Mouse (Mus musculus) thymus, postnatal 4 days (tissue): ENCODE results near the gene Jade2.
A peak's percentile ranks its signal among the peaks of the same experiment; 100 is the strongest.
"Not testable (repeated sequence)": the region's sequence is repeated elsewhere in the genome, so short reads cannot be mapped to it uniquely, and the experiment has no call there.

Experiments
- DNase-seq: peaks from one replicate; pipeline ENCODE4 v3.0.0; 2021

Jade2 gene

DNA sequence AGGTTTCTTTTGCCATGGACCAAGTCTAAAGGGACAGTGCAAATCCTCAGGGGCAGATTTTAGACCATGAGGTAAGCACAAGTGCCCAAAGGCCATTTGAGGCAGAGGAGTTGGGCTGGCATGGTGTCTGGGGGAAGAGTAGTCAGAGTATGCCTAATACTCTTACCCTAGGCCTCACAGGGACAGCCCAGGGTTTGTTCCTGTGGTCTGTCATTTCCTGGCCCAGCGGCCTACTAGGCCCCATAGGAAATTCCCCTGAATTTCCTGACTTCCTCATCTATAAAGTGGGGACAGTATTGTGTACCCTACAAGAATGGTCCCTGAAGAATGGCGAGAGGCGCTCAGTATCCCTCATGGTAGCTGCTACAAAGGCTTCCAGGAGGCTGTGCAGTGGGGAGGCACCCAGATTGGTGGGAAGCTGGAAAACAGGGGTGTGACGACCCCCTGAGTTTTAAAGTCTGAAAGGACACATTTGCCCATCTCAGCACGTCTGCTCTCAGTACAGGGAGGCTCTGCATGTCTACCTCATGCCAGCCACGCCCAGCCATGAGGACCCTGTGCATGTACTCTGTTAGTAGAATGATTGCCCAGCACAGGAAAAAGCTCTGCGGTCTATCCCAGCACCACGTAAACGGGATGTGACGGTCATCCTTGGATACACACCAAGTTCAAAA, 23.9 kb downstream of the Jade2 start:
- DNase-seq = no peak

GRCm38 (mm10) chr11:51832992-51833391, 24.5 kb downstream of the Jade2 start:
- DNase-seq = no peak

DNA sequence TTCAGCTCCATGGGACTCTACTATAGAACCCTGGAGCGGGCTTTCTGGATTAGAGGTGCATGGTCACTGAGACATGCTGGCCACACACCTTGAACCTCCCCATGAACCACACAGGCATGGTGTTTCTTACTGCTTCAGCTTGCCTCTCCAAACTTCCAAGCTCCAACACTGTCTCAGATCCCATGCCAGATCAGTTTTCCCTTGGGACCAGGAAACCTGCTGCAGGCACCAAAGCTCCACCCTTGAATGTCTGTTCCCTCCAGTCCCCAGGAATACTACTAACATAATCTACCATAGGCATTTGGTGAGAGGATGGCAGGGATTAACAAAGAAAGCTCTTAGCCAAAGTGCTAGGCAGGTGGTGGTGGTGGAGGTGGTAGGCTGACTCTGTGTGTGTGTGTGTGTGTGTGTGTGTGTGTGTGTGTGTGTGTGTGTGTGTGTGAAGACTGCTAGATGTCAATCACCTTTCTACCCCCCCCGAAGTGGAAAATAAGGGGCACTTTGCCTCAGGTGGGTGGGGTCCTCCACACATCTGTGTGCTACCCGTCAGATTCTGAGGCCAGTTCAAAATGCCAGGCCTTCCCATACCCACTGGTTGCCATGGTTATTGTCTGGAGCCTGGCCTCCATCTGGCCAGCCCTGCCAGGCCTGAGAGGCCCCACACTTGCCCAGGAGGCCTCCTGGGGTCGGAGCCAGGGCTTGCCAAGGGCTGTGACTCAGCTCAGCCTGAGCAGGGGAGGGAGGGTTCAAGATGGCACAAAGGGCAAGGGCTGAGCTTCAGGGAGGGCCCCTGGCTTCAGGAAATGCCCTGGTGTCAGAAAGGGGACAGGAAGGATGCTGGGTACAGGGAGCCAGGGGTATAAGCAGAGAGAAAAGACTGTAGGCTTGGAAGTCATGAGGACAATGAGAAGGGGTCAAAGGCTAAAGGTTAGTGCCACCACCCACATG, 25.2 kb downstream of the Jade2 start:
- no peak for DNase-seq

DNA sequence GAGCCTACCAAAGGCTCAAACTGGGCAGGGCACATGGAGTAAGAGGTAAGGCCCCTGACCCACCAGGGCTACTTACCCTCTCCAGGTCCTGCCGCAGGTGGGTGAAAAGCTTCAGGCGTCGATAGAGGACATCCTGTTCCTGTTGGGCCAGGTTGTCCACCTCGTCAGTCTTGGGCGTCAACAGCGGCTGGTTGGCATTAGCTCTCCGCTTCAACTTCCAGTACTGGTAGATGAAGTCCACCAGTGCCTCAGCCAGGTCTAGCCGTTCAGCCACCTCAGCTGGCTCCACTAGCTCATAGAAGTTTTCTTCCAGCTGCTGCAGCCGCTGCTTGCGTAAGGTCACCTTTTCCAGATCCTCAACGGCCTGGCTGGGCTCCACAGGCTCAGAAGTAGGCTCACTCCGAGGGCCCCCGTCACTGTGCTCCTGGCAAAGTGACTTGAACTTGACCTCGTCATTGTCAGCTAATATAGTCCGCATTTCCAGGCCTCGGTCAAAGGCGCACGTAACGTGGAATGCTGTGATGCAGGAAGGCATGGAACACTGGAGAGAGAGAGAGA, 32.5 kb downstream of the Jade2 start:
- DNase-seq = no peak

DNA sequence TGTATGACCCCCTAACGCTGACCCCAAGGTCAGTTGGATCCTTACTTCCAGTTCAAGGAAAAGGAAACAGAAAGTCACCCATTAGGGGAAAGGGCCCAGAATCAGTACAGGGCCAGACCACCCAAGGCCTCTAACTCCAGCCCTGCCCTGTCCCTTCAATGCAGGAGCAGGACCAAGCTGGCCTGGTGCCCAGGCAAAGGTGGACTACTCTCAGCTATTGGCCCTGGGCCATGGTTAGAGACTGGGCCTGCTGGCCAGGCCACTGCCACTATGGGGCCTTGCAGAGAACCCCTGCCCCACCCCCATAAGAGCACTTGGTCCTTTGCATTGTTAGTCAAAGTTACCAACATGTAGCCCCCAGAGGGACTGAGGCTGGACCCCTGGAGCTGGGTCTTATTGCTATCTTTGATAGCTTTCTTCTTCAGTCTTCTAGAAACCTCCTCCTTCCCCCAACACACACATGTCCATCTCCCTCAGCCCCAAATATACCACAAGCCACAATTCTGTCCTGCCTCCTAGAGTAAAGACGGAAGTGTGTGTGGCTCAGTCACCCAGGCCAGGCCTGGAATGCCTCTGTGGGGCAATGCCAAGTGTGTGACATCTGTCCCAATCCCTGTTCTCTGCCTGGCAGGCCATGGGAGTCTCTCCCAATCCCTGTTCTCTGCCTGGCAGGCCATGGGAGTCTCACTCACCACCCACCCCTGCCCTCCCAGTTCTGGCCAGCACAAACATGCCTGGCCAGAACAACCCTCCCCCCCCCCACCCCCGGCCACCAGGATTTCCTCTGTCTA, 33.3 kb downstream of the Jade2 start:
- DNase-seq = no peak

GRCm38 (mm10) chr11:51823271-51823670, 34.2 kb downstream of the Jade2 start:
- DNase-seq = no peak

DNA sequence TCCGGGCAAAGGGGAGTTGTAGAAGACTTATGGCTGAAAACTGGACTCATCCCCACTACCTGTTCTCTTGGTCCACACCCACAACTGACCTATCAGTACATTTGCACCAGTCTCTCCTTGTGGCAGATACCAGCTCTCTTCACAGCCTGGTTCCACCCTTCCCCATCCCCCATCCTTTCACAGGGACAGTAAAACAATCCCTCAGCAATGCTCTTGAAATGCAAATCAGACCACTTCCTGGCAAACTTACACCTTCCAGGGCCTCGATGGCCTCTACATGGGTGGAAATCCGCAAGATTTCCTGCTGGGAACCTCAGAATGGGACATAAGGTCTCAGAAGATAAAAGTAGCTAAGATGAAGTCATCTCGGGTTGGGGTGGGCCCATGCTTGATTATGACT, 34.7 kb downstream of the Jade2 start:
- no peak for DNase-seq

DNA sequence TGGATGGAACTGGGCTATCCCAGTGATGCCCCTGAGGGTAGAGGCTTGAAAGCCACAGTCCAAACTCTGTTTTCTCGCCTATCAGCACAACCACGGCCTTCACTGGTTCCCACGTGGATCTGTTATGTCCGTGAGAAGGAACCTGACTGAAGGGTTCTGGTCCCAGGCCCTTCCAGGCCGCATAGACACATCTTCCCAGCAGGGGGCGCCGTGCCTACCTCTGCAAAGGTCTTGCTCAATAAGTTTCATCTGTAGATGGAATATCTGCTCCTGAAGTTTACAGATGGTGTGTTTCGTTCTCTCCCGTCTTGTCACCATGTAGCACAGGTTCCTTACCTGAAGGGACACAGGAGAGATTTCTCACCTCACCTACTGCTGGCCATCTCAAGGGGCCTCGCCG, 36.6 kb downstream of the Jade2 start:
- DNase-seq = peak; percentile 93

GRCm38 (mm10) chr11:51819964-51820363, 37.5 kb downstream of the Jade2 start:
- peak; percentile 77 for DNase-seq

- DNase-seq = no peak
Measured at GRCm38 (mm10) chr11:51818837-51819236, 38.6 kb downstream of the Jade2 start.

- peak; percentile 99 for DNase-seq
Measured at GRCm38 (mm10) chr11:51817756-51818155, 39.7 kb downstream of the Jade2 start.

DNA sequence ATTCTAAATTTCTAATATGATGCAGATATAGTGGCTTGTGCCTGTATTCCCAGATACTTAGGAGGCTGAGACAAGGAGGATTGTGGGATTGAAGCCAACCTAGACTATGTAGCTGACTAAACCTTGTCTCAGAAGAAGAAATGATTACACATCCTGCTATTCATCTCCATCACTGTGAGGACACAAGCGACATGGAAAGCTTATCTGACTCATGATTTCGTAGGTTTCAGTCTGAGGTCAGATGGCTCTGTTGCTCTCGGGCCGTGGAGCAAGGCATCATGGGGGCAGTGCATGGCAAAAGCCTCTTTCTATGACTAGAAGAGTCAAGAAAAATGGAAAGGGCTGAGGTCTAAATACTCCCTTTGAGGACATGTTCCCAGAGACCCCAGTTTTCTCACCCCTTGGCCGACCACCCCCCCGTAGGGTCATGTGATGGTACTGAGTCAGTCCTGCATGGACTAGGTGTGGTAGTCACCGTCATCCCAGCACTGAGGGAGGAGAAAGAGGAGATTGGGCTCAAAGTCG, 45.4 kb downstream of the Jade2 start:
- no peak for DNase-seq

GRCm38 (mm10) chr11:51811230-51811629, 46.2 kb downstream of the Jade2 start:
- peak; percentile 44 for DNase-seq

- DNase-seq = no peak
Measured at GRCm38 (mm10) chr11:51809632-51810224, 47.7 kb downstream of the Jade2 start.

GRCm38 (mm10) chr11:51807108-51807879, 50.2 kb downstream of the Jade2 start:
- DNase-seq = no peak

DNA sequence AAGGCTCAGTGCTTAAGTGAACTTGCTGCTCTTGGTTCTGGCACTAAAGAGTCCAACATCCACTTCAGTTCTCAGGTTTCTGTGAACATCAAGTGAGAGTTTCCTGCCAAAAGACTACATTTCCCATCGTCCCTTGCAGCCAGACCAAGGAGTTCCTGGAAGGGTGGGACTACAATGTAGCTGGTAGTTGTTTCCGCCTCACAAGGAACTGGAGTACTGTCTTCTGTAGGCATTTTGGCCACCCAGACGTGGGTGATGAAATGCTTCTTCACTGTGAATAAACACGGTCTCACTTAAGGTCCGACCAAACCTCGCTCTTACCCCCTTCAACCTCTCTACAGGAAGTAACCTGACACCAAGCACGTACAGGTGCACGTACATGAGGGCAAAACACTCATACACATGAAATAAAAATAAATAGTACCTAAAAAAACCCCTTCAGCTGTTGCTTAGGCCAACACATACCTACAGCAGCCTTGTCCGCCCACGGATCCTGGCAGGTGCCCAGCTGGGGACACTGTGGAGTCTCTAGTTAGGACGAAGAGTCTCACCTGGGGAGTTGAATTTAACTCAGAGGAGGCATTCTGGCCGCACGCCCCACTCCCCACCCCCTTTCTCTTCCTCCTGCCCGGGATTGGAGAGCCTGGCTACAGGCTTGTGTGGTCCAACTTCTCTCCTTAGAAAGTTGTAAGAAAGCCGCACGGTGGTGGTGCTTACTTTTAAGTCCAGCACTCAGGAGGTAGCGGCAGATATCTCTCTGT, 52.1 kb downstream of the Jade2 start:
- peak; percentile 77 for DNase-seq

DNA sequence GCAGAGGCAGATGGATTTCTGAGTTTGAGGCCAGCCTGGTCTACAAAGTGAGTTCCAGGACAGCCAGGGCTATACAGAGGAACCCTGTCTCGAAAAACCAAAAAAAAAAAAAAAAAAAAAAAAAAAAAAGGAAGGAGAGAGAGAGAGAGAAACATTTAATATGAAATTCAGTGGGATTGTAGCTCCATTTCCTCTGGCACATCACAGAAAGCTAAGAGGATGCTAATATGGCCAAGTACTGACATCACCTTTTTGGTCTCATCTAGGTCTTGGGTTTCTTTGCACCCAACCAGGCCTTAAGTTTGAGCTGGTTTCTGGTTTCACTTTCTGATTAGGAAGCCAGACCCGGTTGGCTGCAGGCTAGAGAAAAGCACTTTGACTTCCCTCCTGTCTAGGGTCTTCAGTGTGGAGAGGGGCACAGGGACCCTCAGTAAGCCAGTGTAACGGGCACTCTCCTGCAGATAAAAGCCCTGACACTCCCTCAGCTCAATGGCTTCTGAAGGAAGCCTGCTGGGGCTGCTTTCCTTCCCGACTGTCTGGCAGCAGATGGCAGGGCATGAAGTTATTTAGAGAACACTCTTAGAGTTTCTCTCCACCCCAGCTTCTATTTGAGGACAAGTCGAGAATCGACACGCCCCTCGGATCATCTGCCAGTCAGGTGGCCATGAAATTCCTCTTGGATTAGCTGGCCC, 56.7 kb downstream of the Jade2 start:
- no peak for DNase-seq

- DNase-seq = no peak
Measured at GRCm38 (mm10) chr11:51796272-51796671, 61.2 kb downstream of the Jade2 start.

GRCm38 (mm10) chr11:51790662-51791061, 66.8 kb downstream of the Jade2 start:
- DNase-seq = no peak

- not testable (repeated sequence) for DNase-seq
Measured at GRCm38 (mm10) chr11:51789735-51790134, 67.7 kb downstream of the Jade2 start.
